Mouse (Mus musculus) thymus, postnatal 25 days (tissue): ENCODE results near the gene C1d.
A peak's percentile ranks its signal among the peaks of the same experiment; 100 is the strongest.
"Not testable (repeated sequence)": the region's sequence is repeated elsewhere in the genome, so short reads cannot be mapped to it uniquely, and the experiment has no call there.

Experiments used
- DNase-seq: peaks from one replicate; pipeline ENCODE4 v3.0.0; 2022

C1d gene

GRCm38 (mm10) chr11:17257443-17257842, at the start of gene C1d:
Gene C1d, plus strand, starts transcription at chr11:17257579.
- peak; percentile 93 for DNase-seq

DNA sequence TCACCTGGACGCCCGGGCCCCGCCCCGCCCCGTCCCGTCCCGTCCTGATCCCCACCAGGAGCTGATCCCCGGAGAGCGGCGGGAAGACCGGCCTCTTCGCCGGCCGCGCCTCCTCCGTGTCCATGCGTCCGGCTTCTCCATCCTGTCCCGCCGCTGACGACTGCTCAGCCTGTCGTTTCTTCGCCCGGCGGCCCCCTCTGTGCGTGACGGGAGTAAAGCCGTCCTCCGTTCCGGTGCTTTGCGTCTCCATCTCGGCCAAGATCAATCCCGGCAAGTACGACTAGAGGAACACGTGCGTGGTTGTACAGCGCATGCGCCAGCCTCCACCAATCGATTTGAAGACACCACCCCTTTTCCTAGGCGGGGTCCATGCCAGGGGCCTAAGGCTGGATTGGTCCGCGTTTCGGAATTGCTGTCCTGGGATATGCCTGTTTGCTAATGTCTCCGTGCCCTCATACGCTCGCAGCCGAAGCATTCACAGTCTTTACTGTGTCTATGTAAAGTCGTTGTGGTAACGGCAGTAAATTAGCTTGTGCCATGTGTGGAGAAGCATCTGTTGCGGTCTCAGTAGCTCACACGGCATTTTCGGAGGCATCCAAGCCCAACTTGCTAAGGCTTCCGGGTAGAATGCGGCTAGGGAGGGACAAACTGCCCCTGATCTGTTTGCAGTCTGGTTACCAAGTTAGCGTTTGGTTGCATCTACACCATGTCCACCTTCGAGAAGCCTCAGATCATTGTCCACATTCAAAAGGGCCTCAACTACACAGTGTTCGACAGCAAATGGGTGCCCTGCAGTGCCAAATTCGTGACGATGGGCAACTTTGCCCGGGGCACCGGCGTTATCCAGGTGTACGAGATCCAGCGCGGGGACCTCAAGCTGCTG, 45.9 kb upstream of the C1d start, which contains the start of gene Pno1:
Gene Pno1, minus strand, starts transcription at position 311 of the 883 bp plus-strand sequence.
- peak; percentile 94 for DNase-seq

- DNase-seq: no peak
Measured at GRCm38 (mm10) chr11:17212141-17212495, 45.3 kb upstream of the C1d start.

GRCm38 (mm10) chr11:17212903-17213509, 44.4 kb upstream of the C1d start:
- no peak for DNase-seq

GRCm38 (mm10) chr11:17215475-17215874, 41.9 kb upstream of the C1d start:
- DNase-seq: no peak

DNA sequence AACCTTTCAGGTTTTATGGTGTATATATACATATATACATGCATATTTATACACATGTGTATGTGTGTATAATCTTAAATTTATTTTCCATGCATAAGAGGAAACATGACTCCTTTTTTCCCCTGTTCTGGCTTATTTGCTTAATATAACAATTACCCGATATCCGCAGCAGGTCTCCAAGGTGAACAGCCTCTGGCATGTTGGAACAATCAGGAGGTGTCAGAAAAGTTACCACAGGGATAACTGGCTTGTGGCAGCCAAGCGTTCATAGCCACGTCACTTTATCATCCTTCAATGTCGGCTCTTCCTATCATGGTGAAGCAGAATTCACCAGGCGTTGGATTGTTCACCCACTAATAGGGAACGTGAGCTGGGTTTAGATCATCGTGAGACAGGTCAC, 36.3 kb upstream of the C1d start:
- DNase-seq: no peak

DNA sequence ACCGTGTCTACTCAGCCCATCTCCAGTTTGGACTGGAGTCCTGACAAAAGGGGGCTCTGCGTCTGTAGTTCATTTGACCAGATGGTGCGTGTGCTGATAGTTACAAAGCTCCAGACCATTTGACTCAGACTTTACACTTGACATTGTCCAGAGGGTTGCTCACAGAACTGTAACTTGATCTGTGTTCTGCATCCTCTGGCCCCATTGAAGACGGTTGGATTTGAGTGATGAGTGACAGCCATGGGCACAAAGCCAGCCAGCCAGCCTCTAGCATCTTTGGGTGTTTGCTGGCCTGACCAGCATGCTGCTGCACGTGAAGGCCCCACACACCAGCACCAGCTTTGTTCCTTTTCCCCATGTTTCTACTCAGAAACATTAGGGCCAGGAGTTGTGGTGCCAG, 24.6 kb upstream of the C1d start:
- no peak for DNase-seq

DNA sequence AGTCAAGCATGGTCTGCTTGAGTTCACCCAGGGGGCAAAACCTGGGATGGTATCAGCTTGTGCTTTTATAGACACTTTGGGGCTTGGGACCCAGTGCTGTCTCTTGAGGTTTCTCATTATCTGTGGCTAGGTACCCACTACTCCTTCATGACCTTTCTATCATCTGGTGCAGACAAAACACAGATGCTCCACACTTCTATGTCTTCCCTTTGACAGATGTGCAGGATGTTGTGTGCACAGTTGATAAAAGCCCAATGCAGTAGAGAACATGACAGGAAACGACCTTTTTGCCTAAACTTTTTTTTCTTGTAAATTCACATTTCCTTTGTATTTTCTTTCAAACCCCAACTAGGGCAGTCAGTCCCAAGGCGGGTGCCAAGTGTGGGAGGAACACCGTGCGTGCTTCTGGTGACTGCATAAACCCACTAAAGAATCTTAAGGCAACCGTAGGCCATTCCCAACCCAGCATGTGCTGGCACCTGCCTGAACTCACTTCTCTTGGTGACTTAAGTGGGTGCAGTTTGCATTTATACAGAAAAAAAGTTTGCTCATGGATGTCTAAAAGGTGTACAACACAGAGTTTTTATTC, 20.8 kb upstream of the C1d start:
- DNase-seq: peak; percentile 43

- not testable (repeated sequence) for DNase-seq
Measured at GRCm38 (mm10) chr11:17238598-17238997, 18.8 kb upstream of the C1d start.

GRCm38 (mm10) chr11:17248715-17249114, 8.7 kb upstream of the C1d start:
- no peak for DNase-seq

DNA sequence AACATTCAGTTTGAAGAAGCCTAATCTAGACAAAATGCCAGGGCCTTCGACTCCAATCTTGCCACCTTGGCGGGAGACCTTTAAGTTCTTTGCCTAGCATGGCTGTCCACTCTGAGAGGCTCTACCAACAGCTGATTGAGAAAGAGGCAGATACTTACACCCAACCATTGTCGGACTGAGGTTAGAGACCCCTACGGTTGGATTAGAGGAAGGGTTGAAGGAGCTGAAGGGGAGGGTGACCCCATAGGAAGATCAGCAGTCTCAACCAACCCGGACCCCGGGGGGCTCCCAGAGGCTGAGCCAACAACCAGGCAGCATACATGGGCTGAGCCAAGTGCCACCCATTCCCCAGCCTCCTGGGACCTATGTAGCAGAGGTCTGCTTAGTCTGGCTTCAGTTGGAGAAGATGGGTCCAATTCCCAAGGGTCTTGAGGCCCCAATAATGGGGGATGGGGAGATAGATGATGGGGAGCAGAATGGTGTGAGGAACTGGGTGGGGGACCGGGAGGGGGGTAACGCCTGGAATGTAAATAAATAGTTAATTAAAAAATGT, 490 bp upstream of the C1d start:
- DNase-seq: peak; percentile 13

DNA sequence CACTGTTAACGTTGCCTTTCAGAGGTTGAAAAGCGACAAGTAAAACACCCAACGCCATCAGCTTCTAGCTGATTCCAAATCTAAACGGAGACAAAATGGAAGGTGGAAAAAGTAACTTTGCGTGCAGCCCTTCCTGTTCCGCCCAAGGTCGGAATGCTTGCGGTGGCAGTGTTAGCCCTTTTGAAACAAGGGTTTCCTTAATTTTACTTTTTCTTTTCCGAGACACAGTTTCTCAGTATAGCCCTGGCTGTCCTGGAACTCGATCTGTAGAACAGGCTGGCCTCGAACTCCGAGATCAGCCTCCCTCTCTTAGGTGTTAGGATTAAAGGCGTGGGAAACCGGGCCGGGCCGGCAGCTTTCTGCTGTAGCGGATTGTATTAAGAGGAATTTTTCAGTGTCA, 482 bp downstream of the C1d start:
- DNase-seq: no peak

GRCm38 (mm10) chr11:17267176-17267575, 9.8 kb downstream of the C1d start:
- no peak for DNase-seq

- no peak for DNase-seq
Measured at GRCm38 (mm10) chr11:17268801-17269200, 11.4 kb downstream of the C1d start.

- peak; percentile 25 for DNase-seq
Measured at GRCm38 (mm10) chr11:17279959-17280358, 22.6 kb downstream of the C1d start.

DNA sequence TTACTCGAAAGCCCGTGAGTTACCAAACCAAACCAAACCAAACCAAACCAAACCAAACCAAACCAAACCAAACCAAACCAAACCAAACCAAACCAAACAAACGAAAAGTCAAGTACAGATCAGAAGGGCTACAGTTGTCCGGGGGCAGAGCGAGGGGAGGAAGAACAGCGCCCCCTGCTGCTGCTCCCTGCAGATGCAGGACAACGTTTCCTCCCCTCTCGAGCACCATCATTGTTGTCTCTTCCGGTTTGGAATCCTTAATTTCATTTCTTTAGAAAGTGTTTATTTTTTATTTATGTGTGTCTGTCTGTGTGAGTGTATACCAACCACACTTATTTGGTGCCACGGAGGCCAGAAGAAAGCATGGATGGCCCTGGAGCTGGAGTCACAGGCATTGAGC, 26.7 kb downstream of the C1d start:
- peak; percentile 50 for DNase-seq

GRCm38 (mm10) chr11:17288884-17289283, 31.5 kb downstream of the C1d start:
- DNase-seq: no peak

GRCm38 (mm10) chr11:17306007-17306891, 48.9 kb downstream of the C1d start:
- no peak for DNase-seq

- no peak for DNase-seq
Measured at GRCm38 (mm10) chr11:17307457-17307856, 50.1 kb downstream of the C1d start.
